Mouse (Mus musculus): ENCODE measurements around the gene Cmc2. TPM values are rescaled to one million over a fixed set of nuclear protein-coding genes. Genes with fewer than 3 reads are reported as not detected.
A peak's percentile ranks its signal among the peaks of the same experiment; 100 is the strongest.

Gene Cmc2
- polyA plus RNA-seq (2015; fragmentation: Nextera tagmentation; extraction: Ambion mirVana): 36.2 and 38.0 TPM in 2 replicates

DNA sequence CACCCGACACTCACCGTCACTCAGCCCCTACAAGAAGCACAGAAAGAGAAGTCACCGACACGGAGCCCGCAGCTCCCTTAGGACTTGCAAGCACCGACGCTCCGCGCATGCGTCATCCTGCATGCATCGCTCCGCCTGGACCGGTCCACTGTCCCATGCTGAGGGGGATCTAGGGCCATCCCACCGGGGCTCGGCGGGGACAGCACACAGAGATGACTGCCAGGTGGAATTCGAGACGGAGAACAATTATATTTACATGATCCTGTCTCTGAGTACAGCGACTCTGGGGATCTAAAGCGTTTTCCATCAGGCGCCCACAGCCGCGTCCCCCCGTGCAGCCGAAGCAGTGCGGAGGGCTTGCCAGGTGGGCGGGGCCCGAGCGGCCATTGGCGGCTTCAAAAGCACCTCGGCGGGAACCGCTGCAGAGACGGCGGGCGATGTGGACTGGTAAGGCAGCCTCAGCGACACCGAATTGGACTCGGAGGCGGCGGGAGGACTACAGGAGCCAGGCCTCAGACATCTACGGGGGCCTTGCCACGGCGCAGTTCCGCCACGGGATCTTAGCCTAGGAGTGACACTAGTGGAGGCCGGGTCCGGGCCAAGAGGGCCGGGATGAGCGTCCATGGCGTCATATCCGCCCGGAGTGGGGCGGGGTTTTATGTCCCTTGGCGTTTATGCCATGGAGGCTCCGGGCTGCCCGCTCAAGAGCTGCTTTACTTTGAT is at the start of gene Cmc2, which contains the start of gene Cenpn:
Gene Cmc2, minus strand, starts transcription at position 119 of the 723 bp plus-strand sequence.
Gene Cenpn, plus strand, starts transcription at position 394 of the 723 bp plus-strand sequence.
- Histone ChIP-seq H3K4me1 (replicated peaks) (peaks cover 17% of the 10 kb centered on the region), H3K36me3 (0 out of 2 replicates have a peak, but pooled peaks cover 1% of the 10 kb centered on the region), H3K9ac (peak within 1 kb of the TSS; percentile 87), H3K27me3 (no peaks in the 10 kb centered on the region), H3K4me2 (peak within 1 kb of the TSS; percentile 77), H3K9me3 (no peaks in the 10 kb centered on the region), H3K4me3 (peak within 1 kb of the TSS; percentile 71), H3K27ac (peak within 1 kb of the TSS; percentile 89)
- peak; percentile 96 for ATAC-seq (ENCODE audit: low FRiP score)
- WGBS: under 1% methylated on average over 53 of the region's 57 CpGs

DNA sequence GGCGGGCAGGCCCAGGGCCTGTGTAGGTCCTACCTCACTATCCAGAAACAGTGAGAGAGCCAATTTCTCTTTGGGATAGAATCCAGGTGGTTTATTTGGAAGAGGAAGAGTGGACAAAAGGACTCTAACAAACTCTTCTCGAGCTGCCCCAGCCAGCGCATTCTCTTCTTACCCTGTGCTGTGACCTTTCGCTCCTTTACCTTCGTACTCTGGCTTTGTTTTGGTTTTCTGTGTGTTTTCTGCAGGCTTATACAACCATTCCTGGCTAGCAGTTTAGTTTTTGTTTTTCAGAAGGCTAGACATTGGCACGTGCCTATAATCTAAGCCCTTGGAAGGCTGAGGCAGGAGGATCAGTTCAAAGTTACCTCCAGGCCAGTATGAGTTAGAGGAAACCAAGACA is 48.3 kb upstream of the Cmc2 start:
- Histone ChIP-seq H3K27ac (no peak overlapping the region), H3K9ac (no peak overlapping the region), H3K27me3 (no peaks in the 10 kb centered on the region), H3K4me1 (replicated peaks) (no peaks in the 10 kb centered on the region), H3K4me3 (no peak overlapping the region), H3K36me3 (peaks cover 18% of the 10 kb centered on the region), H3K4me2 (no peak overlapping the region), H3K9me3 (no peaks in the 10 kb centered on the region)
- 81% methylated on average over 6 of the region's 6 CpGs for WGBS
- ATAC-seq (ENCODE audit: low FRiP score): no peak

DNA sequence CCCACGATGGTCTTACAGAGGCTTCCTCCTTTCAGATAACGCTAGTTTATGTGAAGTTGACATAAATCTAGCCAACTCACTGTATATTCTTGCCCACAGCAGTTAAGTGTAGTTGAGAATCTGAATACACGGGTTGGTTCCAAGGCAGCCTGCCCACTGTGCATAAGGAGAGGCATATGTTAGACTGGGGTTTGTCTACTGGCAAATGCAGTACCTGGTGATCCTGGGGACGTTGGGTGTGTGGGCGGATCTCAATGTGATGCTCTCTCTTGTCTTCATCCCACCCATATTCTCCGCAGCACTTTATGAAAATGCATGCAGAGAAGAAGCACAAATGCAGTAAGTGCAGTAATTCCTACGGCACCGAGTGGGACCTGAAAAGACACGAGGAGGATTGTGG is 33.2 kb upstream of the Cmc2 start:
- WGBS: 95% methylated on average over 9 of the region's 9 CpGs
- Histone ChIP-seq H3K9me3 (no peaks in the 10 kb centered on the region), H3K36me3 (peaks cover 67% of the 10 kb centered on the region), H3K9ac (no peak overlapping the region), H3K27ac (no peak overlapping the region), H3K4me3 (no peak overlapping the region), H3K27me3 (no peaks in the 10 kb centered on the region), H3K4me1 (replicated peaks) (no peaks in the 10 kb centered on the region; the same call in 1 of the 2 replicates), H3K4me2 (no peak overlapping the region)
- no peak for ATAC-seq (ENCODE audit: low FRiP score)

DNA sequence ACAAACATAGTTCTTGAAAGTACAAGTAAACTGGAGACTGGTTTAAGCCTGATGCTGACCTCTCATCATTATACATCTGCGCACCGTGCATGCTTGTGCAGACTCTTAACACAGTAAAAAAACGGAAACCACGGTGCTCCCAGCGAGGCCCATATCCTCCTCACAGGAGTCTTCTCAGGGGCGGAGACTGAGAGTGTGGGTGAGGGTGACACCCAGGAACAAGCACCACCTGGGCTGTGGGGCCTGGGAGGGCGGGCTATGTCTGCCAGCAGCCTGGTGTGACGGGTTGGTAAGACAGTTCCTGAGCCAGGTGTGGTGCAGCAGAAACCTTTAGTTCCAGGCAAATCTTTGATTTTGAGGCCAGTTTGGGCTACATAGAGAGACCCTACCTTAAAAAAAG is 31.2 kb upstream of the Cmc2 start:
- H3K27ac ChIP-seq: no peak overlapping the region
- H3K4me1 ChIP-seq (replicated peaks): no peaks in the 10 kb centered on the region; the same call in 1 of the 2 replicates
- H3K9ac ChIP-seq: no peak overlapping the region
- no peak overlapping the region for H3K4me2 ChIP-seq
- WGBS: 94% methylated on average over 8 of the region's 8 CpGs
- peaks cover 47% of the 10 kb centered on the region for H3K36me3 ChIP-seq
- H3K9me3 ChIP-seq: no peaks in the 10 kb centered on the region
- no peaks in the 10 kb centered on the region for H3K27me3 ChIP-seq
- ATAC-seq (ENCODE audit: low FRiP score): no peak
- H3K4me3 ChIP-seq: no peak overlapping the region

GRCm38 (mm10) chr8:116951778-116952177 is 30.5 kb upstream of the Cmc2 start:
- Histone ChIP-seq H3K4me2 (no peak overlapping the region), H3K4me1 (replicated peaks) (no peaks in the 10 kb centered on the region; the same call in 1 of the 2 replicates), H3K27ac (no peak overlapping the region), H3K4me3 (no peak overlapping the region), H3K9ac (no peak overlapping the region), H3K36me3 (peaks cover 41% of the 10 kb centered on the region), H3K9me3 (no peaks in the 10 kb centered on the region), H3K27me3 (no peaks in the 10 kb centered on the region)
- 98% methylated on average over 2 of the region's 2 CpGs for WGBS
- ATAC-seq (ENCODE audit: low FRiP score): no peak

DNA sequence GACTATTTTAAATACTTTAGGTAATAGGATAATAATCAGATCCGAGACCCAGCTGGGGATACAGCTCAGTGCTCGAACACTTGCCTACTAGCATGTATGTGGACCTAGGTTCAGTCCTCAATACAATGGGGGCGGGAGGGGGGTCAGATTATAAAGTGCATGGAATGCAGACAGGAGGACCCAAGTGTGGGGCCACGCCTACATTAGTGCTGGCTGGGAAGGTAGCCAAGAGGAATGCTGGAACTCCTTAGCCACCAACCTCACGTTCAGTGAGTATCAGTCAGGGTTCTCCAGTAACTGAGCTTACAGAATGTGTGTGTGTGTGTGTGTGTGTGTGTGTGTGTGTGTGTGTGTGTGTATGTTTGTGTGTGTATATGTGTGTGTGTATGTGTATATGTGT is 30.1 kb upstream of the Cmc2 start:
- no peak overlapping the region for H3K4me3 ChIP-seq
- H3K9me3 ChIP-seq: no peaks in the 10 kb centered on the region
- no peak overlapping the region for H3K4me2 ChIP-seq
- peaks cover 37% of the 10 kb centered on the region for H3K36me3 ChIP-seq
- H3K9ac ChIP-seq: no peak overlapping the region
- H3K4me1 ChIP-seq (replicated peaks): peaks cover 3% of the 10 kb centered on the region
- no peak overlapping the region for H3K27ac ChIP-seq
- 81% methylated on average over 5 of the region's 5 CpGs for WGBS
- no peak for ATAC-seq (ENCODE audit: low FRiP score)
- no peaks in the 10 kb centered on the region for H3K27me3 ChIP-seq

GRCm38 (mm10) chr8:116947589-116947988 is 26.3 kb upstream of the Cmc2 start:
- no peak for ATAC-seq (ENCODE audit: low FRiP score)

DNA sequence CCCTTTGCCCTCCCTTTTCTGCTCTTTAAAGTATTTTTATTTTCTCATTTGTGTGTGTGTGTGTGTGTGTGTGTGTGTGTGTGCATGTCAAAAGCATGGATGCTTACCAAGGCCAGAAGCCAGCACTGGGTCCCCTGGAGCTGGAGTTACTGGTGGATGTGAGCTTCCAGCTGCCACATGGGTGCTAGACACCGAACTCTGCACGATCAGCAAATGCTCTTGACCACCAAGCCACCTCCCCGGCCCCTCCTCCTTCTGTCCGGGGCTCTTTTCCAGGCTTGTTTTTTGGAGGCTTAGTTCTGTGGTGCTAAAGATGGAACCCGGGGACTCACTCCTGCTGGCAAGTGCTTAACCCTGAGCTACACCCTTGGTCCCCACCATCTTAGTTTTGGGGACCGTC is 25.6 kb upstream of the Cmc2 start:
- H3K27me3 ChIP-seq: no peaks in the 10 kb centered on the region
- H3K36me3 ChIP-seq: no peaks in the 10 kb centered on the region; the same call in 1 of the 2 replicates
- WGBS: 91% methylated on average over 6 of the region's 6 CpGs
- peaks cover 27% of the 10 kb centered on the region for H3K4me1 ChIP-seq (replicated peaks)
- H3K4me3 ChIP-seq: no peak overlapping the region
- no peaks in the 10 kb centered on the region for H3K9me3 ChIP-seq
- ATAC-seq (ENCODE audit: low FRiP score): no peak
- H3K27ac ChIP-seq: no peak overlapping the region
- no peak overlapping the region for H3K4me2 ChIP-seq
- 0 out of 2 replicates have a peak overlapping the region, but pooled peaks have one; percentile 49 for H3K9ac ChIP-seq

More at GRCm38 (mm10) chr8:116947589-116947988, 26.3 kb upstream of the Cmc2 start:
- Histone ChIP-seq H3K4me2 (no peak overlapping the region), H3K4me1 (replicated peaks) (peaks cover 27% of the 10 kb centered on the region), H3K27me3 (no peaks in the 10 kb centered on the region), H3K27ac (no peak overlapping the region), H3K9me3 (no peaks in the 10 kb centered on the region), H3K36me3 (no peaks in the 10 kb centered on the region; the same call in 1 of the 2 replicates), H3K4me3 (no peak overlapping the region), H3K9ac (no peak overlapping the region)
- WGBS: 89% methylated on average over 7 of the region's 7 CpGs

GRCm38 (mm10) chr8:116946268-116946838 is 25.1 kb upstream of the Cmc2 start:
- Histone ChIP-seq H3K4me3 (no peak overlapping the region), H3K36me3 (no peaks in the 10 kb centered on the region; the same call in 1 of the 2 replicates), H3K4me2 (no peak overlapping the region), H3K27ac (peak overlapping the region; percentile 44; the same call in 1 of the 2 replicates), H3K9me3 (no peaks in the 10 kb centered on the region), H3K4me1 (replicated peaks) (peaks cover 27% of the 10 kb centered on the region), H3K9ac (peak overlapping the region; percentile 49), H3K27me3 (no peaks in the 10 kb centered on the region)
- 85% methylated on average over 21 of the region's 21 CpGs for WGBS
- ATAC-seq (ENCODE audit: low FRiP score): no peak

DNA sequence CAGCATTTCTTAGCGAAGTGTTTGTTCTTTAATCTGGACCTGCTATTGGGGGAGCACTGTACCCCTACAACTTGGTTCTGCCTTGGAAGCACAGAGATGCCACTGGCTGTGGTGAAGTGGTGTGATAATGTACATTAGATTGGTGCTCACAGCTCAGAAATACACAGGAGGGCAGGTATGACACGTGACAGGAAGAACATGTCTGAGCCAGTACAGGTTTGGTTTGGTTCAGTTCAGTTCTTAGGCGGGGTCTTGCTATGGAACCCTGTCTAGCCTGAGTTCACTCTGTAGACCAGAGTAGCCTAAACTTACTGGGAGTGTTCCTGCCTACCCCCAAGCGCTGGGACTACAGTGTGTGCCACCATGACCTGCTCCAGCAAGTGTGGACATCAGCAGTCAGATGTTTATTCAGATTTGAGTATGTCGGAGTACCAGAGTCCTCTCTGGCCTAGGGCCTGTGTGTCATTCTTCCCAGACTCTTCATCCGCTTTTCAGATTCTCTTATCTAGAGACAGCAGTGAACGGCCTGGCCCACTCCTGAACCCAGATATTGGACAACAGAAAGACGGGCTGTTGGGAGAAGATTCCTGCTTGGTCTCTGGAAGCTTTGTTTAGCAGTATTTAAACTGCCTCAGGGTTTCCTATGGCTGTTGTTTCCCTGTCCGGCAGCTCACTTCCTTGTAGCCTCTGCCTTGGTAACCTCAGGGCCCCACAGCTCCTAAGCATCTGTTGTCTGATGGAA is 24.1 kb upstream of the Cmc2 start:
- WGBS: 91% methylated on average over 9 of the region's 9 CpGs
- H3K4me1 ChIP-seq (replicated peaks): peaks cover 27% of the 10 kb centered on the region
- H3K9ac ChIP-seq: 0 out of 2 replicates have a peak overlapping the region, but pooled peaks have one; percentile 93
- no peaks in the 10 kb centered on the region; the same call in 1 of the 2 replicates for H3K36me3 ChIP-seq
- H3K4me2 ChIP-seq: no peak overlapping the region
- H3K4me3 ChIP-seq: no peak overlapping the region
- no peaks in the 10 kb centered on the region for H3K9me3 ChIP-seq
- H3K27me3 ChIP-seq: no peaks in the 10 kb centered on the region
- no peak for ATAC-seq (ENCODE audit: low FRiP score)
- H3K27ac ChIP-seq: no peak overlapping the region

GRCm38 (mm10) chr8:116944385-116944696 is 23.1 kb upstream of the Cmc2 start:
- H3K27ac ChIP-seq: no peak overlapping the region
- peak overlapping the region; percentile 93 for H3K9ac ChIP-seq
- WGBS: 12% methylated on average over 4 of the region's 4 CpGs
- no peaks in the 10 kb centered on the region; the same call in 1 of the 2 replicates for H3K36me3 ChIP-seq
- H3K4me3 ChIP-seq: peak overlapping the region; percentile 98
- H3K9me3 ChIP-seq: no peaks in the 10 kb centered on the region
- H3K27me3 ChIP-seq: no peaks in the 10 kb centered on the region
- H3K4me1 ChIP-seq (replicated peaks): peaks cover 27% of the 10 kb centered on the region
- peak overlapping the region; percentile 95 for H3K4me2 ChIP-seq
- ATAC-seq (ENCODE audit: low FRiP score): no peak
